ENCODE assay signal across 8 mouse cellular contexts in the genomic region with DNA sequence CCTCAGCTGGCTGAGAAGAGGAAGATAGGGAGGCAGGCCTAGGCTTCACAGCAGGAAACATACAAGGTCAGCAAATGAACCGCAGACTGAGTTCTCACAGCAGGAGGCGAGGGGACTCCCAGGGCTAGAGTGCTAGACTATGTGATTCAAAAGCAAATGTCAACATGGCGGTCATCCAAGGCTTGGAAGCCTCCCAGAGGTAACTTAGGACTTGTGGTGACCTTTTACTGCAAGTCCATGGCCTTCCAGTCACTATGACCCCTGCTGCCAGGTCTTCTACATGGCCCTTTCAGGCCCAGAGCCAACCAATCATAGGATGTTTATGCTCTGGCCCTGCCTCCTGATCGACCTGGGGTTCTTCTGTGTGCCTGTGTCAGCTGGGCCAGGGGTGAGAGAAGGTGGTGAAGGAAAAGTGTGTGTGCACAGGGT.
DNase-seq lines count a peak whose midpoint lies in the region; ATAC-seq lines count a peak whose summit lies in the region.

No protein-coding gene starts in this region.

- H3K9me3 ChIP-seq in lung, embryonic 15.5 days = no peaks in the 10 kb centered on the region

- 47% methylated on average over 4 of the region's 4 CpGs for WGBS in lung, embryonic 15.5 days

- DNase-seq in retina, postnatal 1 day = peak; percentile 9
- DNase-seq in retina, embryonic 14.5 days (ENCODE audit: low spot score) = no peak
- peak; percentile 27 to 38 for DNase-seq in cerebellum, postnatal 10 days
- DNase-seq in induced T-regulatory cell, adult 2 months (ENCODE audit: low read depth) = peak; percentile 35
- DNase-seq in urinary bladder, postnatal 25 days (ENCODE audit: low spot score) = no peak
- no peak for DNase-seq in T-cell, adult 2 months (ENCODE audit: low spot score)
- DNase-seq in layer of hippocampus, postnatal 25 days (ENCODE audit: extremely low spot score in 1 of 2, low spot score in 1 of 2) = no peak

- H3K36me3 ChIP-seq in lung, embryonic 15.5 days = no peaks in the 10 kb centered on the region

- H3K27ac ChIP-seq in lung, embryonic 15.5 days = peak overlapping the region; percentile 22; the same call in 1 of the 2 replicates

- H3K9ac ChIP-seq in lung, embryonic 15.5 days = no peak overlapping the region

- peak; percentile 64; the same call in 1 of the 2 replicates for ATAC-seq in lung, embryonic 15.5 days (ENCODE audit: borderline replicate concordance, extremely low read depth, low FRiP score, low TSS enrichment)

- no peaks in the 10 kb centered on the region for H3K27me3 ChIP-seq in lung, embryonic 15.5 days

- H3K4me1 ChIP-seq in lung, embryonic 15.5 days = peaks cover 8% of the 10 kb centered on the region; the same call in 1 of the 2 replicates

- H3K4me3 ChIP-seq in lung, embryonic 15.5 days = no peak overlapping the region

- no peak overlapping the region for H3K4me2 ChIP-seq in lung, embryonic 15.5 days

Comparison
In these comparisons a context has a peak if more than half of its experiments do, and no peak if none do; other contexts are left out.
1. DNase-seq: peak in retina, postnatal 1 day (single experiment), cerebellum, postnatal 10 days (2 of 2) and induced T-regulatory cell, adult 2 months (single experiment); none in retina, embryonic 14.5 days (single experiment), urinary bladder, postnatal 25 days (single experiment), T-cell, adult 2 months (single experiment) and layer of hippocampus, postnatal 25 days (0 of 2).